7 mouse cellular contexts compared by ENCODE assay signal in the genomic region with DNA sequence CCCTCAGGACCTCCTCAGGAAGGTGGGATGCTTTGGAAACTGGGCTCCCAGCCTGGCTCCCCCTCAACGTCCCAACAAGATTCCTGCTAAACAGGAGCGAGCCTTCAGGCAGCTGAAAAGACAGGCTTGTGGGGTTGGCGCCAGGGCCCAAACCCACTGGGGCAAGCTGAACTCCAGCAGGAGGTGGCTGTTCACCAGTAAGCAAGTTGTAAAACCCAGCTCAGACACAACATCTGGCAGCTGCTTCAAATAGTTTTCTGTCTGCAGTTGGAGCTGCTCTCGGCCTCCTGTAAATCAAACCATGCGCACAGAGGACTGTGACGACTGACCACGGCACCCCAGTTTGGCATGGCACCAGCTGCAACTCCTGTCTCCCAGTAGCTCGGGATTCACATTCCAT.
DNase-seq lines count a peak whose midpoint lies in the region; ATAC-seq and TF ChIP-seq lines count a peak whose summit lies in the region.

No protein-coding gene starts in this region.

- DNase-seq in adrenal gland, adult 8-10 months = peak; percentile 38
- DNase-seq in kidney, postnatal 25 days = peak; percentile 56 to 81
- no peak for DNase-seq in stomach, postnatal 0 days (ENCODE audit: low spot score)
- no peak for DNase-seq in forebrain, embryonic 11.5 days (ENCODE audit: low spot score)
- no peak for DNase-seq in thymus, postnatal 14 days

- no peaks in the 10 kb centered on the region for H3K36me3 ChIP-seq in heart, embryonic 16.5 days (ENCODE audit: control insufficient read depth, insufficient read depth)
- H3K36me3 ChIP-seq in stomach, postnatal 0 days (ENCODE audit: control insufficient read depth, insufficient read depth, low read length) = no peaks in the 10 kb centered on the region
- no peaks in the 10 kb centered on the region for H3K36me3 ChIP-seq in forebrain, embryonic 11.5 days (ENCODE audit: control insufficient read depth, insufficient read depth, low read length)

- no peak for TF ChIP-seq EP300 in stomach, postnatal 0 days (optimal IDR thresholded peaks at IDR 0.05)

- no peak overlapping the region for H3K4me2 ChIP-seq in heart, embryonic 16.5 days (ENCODE audit: low read depth, low read length)
- no peak overlapping the region; the same call in 1 of the 2 replicates for H3K4me2 ChIP-seq in stomach, postnatal 0 days (replicated peaks; ENCODE audit: low read depth)
- no peak overlapping the region for H3K4me2 ChIP-seq in forebrain, embryonic 11.5 days (ENCODE audit: low read depth, low read length, severe bottlenecking)

- ATAC-seq in heart, embryonic 16.5 days (replicated peaks; ENCODE audit: extremely low read depth, insufficient read depth, low FRiP score) = no peak
- ATAC-seq in stomach, postnatal 0 days (ENCODE audit: low FRiP score, low TSS enrichment) = no peak
- ATAC-seq in forebrain, embryonic 11.5 days (replicated peaks; ENCODE audit: low FRiP score) = no peak

- peak overlapping the region; percentile 54 for H3K27ac ChIP-seq in brown adipose tissue, adult 24 weeks (replicated peaks; ENCODE audit: low read depth, low read length)
- peak overlapping the region; percentile 76 for H3K27ac ChIP-seq in heart, embryonic 16.5 days (ENCODE audit: low read length)
- H3K27ac ChIP-seq in stomach, postnatal 0 days (replicated peaks) = peak overlapping the region; percentile 93
- no peak overlapping the region for H3K27ac ChIP-seq in forebrain, embryonic 11.5 days (ENCODE audit: low read depth, low read length)

- 0 out of 2 replicates have a peak overlapping the region, but pooled peaks have one; percentile 55 for H3K9ac ChIP-seq in heart, embryonic 16.5 days (ENCODE audit: low read length)
- peak overlapping the region; percentile 47 for H3K9ac ChIP-seq in stomach, postnatal 0 days (ENCODE audit: low read length)
- no peak overlapping the region for H3K9ac ChIP-seq in forebrain, embryonic 11.5 days (ENCODE audit: low read length)

- H3K4me3 ChIP-seq in brown adipose tissue, adult 24 weeks (ENCODE audit: insufficient read depth, low read depth, low read length) = no peak overlapping the region
- H3K4me3 ChIP-seq in heart, embryonic 16.5 days (ENCODE audit: low read length) = no peak overlapping the region
- no peak overlapping the region for H3K4me3 ChIP-seq in stomach, postnatal 0 days (ENCODE audit: low read depth, low read length)
- no peak overlapping the region for H3K4me3 ChIP-seq in forebrain, embryonic 11.5 days (ENCODE audit: low read depth, low read length)

- peaks cover 14% of the 10 kb centered on the region for H3K4me1 ChIP-seq in brown adipose tissue, adult 24 weeks (ENCODE audit: control insufficient read depth, insufficient read depth, insufficient read length, low read length)
- peaks cover 34% of the 10 kb centered on the region for H3K4me1 ChIP-seq in heart, embryonic 16.5 days (ENCODE audit: control insufficient read depth, insufficient read depth, low read length)
- peaks cover 14% of the 10 kb centered on the region for H3K4me1 ChIP-seq in stomach, postnatal 0 days (replicated peaks; ENCODE audit: control insufficient read depth, insufficient read depth)
- peaks cover 13% of the 10 kb centered on the region; the same call in 1 of the 2 replicates for H3K4me1 ChIP-seq in forebrain, embryonic 11.5 days (replicated peaks; ENCODE audit: control insufficient read depth, insufficient read depth, low read length)

- WGBS in heart, embryonic 16.5 days = 36% methylated on average over 8 of the region's 8 CpGs
- WGBS in stomach, postnatal 0 days = 46% methylated on average over 8 of the region's 8 CpGs
- 83% methylated on average over 8 of the region's 8 CpGs for WGBS in forebrain, embryonic 11.5 days

- no peaks in the 10 kb centered on the region for H3K27me3 ChIP-seq in heart, embryonic 16.5 days (ENCODE audit: control insufficient read depth, insufficient read depth, low read length)
- H3K27me3 ChIP-seq in stomach, postnatal 0 days (ENCODE audit: control insufficient read depth, insufficient read depth, low read length) = no peaks in the 10 kb centered on the region
- H3K27me3 ChIP-seq in forebrain, embryonic 11.5 days (ENCODE audit: control insufficient read depth, insufficient read depth, low read length) = no peaks in the 10 kb centered on the region

- TF ChIP-seq CTCF in stomach, postnatal 0 days (IDR thresholded peaks at IDR 0.05; ENCODE audit: low read depth) = no peak

- H3K9me3 ChIP-seq in heart, embryonic 16.5 days (replicated peaks; ENCODE audit: control insufficient read depth, low read length) = no peaks in the 10 kb centered on the region
- H3K9me3 ChIP-seq in stomach, postnatal 0 days (ENCODE audit: control insufficient read depth, low read length) = no peaks in the 10 kb centered on the region
- H3K9me3 ChIP-seq in forebrain, embryonic 11.5 days (ENCODE audit: control insufficient read depth, low read length) = no peaks in the 10 kb centered on the region

Comparison
In these comparisons a context has a peak if more than half of its experiments do, and no peak if none do; other contexts are left out.
1. DNase-seq: peak in adrenal gland, adult 8-10 months (single experiment) and kidney, postnatal 25 days (2 of 2); none in stomach, postnatal 0 days (single experiment), forebrain, embryonic 11.5 days (single experiment) and thymus, postnatal 14 days (single experiment).